Mouse (Mus musculus): ENCODE results near the gene Elmo1. TPM values are rescaled to one million over a fixed set of nuclear protein-coding genes. Genes with fewer than 3 reads are reported as not detected.

Elmo1 gene
- polyA plus RNA-seq, 1 experiment: 13.7 TPM

GRCm38 (mm10) chr13:20471732-20472131, 381.3 kb downstream of the Elmo1 start:
- DNase-seq (ENCODE audit: low read depth): no peak

DNA sequence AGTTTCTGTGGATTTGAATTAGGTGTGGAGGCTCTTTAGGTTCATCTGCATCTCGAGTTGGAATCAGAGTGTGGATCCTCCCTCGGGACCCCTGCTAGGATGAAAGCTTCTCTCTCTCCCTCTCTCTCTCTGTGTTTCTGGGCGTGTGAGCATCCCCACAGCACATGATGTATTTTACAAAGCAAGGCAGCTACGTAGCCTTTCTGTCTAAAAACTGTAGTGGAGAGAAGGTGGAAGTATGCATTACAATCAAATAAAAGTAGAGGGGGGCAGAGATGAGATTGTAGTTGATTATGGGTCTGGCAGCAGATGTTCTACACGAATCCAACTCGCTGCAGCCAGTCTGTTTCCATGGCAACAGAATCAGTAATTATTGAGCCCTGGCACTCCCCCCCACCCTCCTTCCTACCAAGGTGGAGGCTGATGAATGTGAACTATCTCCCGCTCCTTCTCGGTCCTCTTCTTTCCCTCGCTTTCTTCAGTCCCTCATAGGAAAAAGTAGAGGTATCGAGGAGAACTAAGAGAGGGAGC, 382.0 kb downstream of the Elmo1 start:
- DNase-seq (ENCODE audit: low read depth): no peak

DNA sequence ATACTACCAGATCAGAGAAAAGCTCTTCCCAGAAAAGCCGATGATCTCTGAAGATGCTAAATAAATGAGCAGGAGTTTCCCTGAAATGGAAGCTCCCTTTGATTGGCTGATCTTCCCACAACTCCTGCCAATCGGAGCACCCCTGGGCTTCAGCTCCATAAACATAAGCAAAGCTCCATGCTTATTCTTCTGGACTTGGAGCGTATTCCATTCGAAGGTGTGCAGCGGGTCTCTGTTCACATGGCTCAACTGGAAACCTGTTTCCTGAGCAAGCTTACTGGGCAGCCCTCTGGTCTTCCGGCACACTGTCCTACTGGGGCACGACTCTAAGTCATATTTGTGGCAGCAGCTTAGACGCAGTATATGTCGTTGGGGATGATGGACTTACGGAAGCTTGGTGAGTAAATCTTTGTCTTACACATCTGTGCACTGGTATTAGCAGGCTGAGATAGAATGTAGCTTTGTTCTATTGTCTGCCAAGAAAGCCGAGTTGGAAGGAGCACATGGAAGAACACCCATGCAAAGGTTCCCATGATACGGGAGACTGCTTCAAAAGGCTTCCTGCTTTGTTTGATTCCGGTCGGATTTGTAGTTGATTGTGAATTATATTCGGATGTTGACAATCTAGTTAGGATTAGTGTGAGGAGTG, 382.6 kb downstream of the Elmo1 start:
- no peak for DNase-seq (ENCODE audit: low read depth)

DNA sequence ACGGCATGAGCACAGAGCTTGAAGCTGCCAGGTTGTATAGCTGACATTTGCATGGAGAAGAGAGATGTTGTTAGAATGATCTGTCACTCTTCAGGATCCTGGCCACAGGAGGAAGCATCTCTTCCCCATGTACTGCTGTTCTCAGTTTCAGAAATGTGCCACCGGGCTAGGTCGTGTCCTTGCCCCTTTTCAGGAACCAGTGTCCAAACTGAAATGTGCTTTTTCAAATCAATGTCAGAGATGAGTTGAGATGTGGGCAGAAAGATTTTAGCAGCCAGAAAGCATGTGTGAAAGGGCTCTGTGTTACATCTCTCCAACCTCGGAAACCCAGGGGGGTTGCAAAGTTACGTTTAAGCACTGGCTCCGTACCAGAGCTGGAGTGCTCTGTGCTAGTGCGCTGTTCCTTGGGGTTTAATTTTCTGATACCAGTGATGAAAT, 383.3 kb downstream of the Elmo1 start:
- DNase-seq (ENCODE audit: low read depth): no peak

- DNase-seq (ENCODE audit: low read depth): no peak
Measured at GRCm38 (mm10) chr13:20474600-20474999, 384.2 kb downstream of the Elmo1 start.

DNA sequence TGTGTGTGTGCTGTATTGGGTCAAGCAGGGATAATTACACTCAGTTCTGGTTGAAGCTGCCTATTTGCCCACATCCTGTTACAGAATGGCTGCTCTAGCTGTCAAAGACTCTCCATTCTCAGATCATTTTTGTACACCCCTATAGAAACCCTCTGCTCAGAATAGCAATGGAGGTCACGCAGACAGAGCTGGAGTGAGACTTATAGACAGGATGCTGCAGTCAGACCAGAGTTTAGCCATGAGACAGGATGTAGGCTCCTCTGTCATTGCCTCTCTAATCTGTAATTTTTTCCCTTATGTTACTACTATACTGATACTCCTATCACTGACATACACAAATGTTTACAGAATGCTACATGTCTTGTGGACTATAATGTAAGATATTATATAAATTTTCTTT, 391.4 kb downstream of the Elmo1 start:
- DNase-seq (ENCODE audit: low read depth): no peak

DNA sequence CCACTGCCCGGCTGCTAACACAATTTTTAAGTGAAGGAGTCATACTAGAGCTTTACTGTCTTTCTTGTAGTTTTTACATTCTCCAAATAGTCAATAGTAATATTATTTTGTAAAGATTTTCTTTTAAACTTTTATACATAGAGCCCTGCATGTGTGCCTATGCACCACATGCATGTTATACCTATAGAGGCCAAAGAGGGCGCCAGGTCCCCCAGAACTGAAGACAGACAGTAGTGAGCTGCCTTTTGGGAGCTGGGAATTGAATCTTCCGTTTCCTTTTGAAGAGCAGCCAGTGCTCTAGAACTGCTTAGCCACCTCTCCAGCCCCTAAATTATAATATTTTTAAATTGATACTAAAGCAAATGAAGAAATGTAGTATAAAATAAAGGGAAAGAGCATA, 398.7 kb downstream of the Elmo1 start:
- DNase-seq (ENCODE audit: low read depth): no peak

- no peak for DNase-seq (ENCODE audit: low read depth)
Measured at GRCm38 (mm10) chr13:20489698-20490417, 399.5 kb downstream of the Elmo1 start.

DNA sequence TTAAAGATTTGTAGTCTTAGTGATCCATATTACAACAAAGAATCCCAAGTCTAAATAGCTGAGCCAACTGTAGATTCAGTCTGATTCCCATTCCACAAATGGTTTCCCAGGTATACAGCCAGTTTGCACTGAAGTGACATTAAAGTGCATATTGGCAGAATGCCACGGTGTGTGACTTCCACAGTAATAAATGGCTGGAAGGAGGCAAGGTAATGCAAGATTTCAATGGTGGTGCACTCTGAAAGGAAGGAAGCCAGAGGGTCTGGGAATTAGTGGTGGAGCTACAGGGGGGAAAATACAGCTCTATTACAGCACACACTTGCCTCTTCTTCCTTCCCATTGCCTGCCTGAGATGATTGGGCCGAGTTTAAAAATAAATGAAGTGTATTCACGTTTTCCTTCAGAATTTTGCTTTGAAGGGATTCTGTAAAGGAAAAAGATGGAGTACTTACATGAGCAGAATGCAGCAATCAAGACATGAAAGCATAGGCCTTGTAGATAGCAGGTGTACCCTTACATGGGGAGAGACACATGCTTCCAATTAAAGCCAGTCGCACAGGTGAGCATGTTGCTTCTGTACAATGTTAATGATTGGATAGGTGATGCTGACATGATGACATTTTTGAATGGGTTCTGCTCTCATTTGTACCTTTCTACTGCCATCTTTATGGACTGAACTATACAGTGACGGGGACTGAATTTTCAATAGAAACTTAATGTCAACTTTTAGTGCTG, 400.6 kb downstream of the Elmo1 start:
- DNase-seq (ENCODE audit: low read depth): no peak

DNA sequence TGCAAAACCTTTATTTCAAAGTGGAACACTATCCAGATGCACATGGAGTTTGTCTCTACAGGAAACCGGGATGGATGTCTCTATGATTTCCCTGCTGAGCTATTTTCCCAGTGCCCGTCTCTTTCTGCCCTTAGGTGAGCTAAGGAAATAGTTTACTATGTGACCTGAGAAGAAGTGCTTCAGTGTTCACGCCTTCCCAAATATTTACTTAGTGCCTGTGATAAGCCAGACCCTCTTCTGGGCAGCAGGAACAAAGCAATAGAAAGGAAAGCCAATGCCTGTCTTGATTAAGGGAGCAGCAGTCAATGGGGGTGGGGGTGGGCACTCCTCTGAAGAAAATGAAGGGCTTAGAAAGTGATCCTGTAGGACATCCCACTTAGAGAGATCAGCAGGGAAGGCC, 401.3 kb downstream of the Elmo1 start:
- no peak for DNase-seq (ENCODE audit: low read depth)

DNA sequence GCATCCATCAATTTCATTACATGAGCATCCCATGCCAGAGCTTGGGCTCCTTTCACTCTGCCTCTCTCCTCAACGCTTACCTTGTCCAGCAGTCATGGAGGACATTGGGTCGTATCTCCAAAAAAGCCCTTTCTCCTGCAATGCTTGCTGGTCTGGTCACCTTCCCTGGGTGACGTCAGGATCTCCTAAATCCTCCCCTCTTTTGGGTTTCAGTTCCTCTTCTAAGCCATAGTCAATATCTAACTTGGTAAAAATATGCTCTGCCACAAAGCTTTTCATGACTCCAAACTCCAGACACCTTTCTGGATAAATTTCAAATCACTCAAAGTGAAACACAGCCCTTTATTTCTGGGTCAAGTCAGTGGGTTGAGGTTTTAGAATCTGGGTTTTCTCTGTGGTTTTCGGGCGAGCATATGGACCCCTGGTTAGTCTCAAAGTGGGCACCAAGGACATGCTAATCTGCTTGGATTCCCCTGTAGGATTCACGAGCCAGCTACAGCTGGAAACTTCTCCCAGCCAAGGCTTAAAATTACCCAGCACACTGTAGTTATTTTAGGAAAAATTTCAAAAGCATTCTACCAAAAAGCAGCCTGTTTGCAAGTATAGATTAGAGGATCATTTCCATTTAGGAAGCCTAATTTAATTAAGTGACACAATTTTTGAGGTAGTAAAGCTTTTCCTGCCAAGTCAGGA, 403.8 kb downstream of the Elmo1 start:
- no peak for DNase-seq (ENCODE audit: low read depth)

- DNase-seq (ENCODE audit: low read depth): no peak
Measured at GRCm38 (mm10) chr13:20501923-20502322, 411.5 kb downstream of the Elmo1 start.

DNA sequence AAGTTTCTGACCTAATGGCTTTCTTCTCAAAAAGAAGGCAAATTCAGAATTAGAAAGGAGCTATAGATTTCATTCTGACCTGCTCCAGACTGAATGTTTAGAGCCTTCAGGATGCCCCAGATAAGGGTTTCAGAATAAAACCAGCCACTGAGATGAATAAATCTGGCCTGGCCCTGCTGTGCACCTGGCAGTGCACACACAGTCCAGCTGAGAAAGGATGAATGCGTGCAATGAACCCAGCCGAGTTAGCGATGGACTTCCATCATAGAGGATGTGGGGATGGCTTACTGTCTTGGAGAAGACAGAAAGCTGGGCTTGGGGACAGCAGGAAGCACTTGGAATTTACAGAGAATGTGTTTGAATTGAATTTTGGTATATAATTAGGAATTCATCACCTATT, 413.0 kb downstream of the Elmo1 start:
- DNase-seq (ENCODE audit: low read depth): no peak

DNA sequence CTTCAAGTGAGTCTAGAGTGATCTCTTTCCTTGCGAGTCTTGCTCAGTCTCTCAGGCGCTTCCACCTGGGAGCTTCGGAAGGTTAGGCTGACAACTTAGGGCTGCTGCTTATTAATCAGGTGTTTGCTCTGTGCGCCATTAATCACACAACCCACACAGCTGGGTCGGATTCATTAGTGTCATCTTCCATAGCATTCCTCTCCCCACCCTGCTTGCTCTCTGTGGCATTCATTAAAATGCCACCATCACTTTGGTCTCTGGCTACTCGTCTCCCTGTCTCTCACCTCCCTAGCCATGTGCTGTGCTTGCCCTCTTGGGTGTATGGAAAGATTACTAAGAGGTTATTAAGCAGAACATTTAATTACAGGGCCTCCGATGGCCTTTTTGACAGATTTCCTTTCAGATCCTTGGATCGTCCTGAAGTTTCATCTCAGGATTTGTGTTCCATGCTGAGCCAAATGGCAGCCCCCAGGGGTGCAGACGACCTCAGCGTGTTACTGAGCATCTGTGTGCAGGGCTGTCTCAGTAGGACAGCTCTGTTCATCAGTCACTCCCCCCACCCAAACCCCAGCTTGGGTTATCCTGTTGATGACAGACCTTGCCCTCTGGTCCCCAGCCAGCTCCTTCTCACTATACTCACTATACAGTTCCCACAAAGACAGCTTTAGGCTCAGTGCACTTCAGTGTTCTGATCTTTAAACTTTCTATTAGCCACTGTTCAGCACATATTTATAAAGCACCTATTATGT, 417.2 kb downstream of the Elmo1 start:
- no peak for DNase-seq (ENCODE audit: low read depth)

DNA sequence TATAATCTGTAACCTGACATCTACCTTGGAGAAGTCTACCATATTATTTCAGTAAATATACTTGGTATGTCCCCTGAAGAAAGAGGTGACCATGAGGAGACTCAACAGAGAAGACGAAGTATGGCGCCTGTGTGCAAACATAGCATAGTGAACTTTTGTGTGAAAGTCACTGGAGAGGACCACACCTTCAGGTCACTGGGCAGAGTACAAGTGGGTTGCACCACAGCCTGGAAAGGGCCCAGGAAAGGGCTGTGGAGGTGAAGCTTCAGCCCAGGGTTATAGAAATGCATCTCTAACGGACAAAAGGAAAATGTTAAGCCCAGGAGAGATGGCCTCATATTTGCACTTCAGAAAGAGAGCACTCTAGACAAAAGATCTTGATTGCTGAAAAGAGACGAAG, 420.6 kb downstream of the Elmo1 start:
- no peak for DNase-seq (ENCODE audit: low read depth)

DNA sequence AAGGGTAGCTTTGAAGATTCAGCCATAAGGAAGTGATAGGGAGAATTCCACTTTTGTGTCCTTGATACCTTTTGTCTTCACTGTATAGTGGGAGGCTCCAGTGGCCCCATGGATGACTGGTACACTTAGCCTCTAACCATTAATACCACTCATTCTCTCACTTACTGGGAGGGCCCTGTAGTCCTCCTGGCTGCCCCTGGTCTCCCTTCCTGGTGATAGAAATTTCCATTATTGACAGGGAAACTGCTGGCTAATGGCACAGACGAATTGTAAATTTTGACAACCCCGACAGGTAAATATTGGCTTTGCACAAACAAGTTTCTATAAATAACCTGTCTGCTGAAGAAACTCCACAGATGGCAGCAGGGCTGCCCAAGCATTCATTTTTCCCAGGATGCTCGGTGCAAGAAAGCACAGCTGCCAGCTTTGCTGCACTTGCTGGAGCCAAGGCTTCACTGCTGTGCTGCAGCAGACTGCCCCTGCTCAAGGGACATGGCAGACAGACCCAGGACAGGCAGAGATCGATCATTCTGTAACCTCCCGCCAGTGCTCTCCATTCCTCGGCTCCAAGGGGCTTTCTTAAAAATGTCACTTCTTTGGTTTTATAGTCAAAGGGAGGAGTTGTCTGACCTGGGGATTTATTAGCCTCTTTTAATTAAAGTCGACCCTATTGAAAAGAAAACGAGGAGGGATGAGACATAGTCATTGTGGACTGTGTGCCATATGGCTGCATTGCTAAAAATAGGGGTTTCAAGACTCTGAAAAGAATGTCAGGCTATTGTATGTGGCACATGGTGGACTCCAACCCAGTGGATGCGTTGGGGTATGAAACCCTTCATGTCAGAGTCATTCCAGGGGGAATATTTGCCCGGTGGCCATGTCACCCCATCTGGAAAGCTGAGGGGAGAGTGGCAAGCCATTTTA, 422.2 kb downstream of the Elmo1 start:
- no peak for DNase-seq (ENCODE audit: low read depth)

DNA sequence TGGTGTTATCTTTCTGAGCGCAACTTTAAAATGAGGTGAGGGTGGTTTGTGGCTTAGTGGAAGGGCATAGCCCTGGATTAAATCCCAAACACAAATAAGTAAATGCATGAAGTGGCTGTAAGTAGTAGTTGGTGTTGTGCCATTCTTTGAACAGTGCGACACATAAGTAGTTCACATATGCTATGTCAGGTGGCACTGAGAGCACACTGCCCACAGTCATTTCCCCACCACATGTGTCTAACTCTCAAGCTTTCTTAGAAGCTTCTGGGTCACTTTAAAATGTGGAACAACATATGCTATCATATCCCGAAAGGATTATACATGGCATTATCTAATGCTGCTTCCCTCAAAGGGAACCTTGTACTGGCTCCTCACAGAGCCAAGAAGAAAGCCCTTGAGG, 424.3 kb downstream of the Elmo1 start:
- no peak for DNase-seq (ENCODE audit: low read depth)

DNA sequence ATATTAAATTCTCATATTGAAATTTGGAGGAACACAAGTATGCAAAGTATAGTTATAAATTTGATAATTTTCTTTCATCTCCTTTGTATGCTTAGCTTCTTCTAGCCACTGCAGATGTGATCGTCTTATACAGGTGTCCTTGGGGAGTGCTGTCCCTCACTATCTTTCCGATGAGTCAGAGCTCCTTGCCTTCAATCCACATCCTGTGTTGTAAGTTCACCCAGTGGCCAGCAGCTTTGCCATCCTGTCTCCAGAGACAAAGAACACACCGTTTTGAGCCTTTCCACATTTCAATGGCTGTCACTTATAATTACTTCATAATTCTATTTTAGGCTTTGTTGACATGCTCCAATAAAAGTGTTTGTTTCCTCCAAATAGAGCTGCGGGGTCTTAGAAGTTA, 425.7 kb downstream of the Elmo1 start:
- no peak for DNase-seq (ENCODE audit: low read depth)

DNA sequence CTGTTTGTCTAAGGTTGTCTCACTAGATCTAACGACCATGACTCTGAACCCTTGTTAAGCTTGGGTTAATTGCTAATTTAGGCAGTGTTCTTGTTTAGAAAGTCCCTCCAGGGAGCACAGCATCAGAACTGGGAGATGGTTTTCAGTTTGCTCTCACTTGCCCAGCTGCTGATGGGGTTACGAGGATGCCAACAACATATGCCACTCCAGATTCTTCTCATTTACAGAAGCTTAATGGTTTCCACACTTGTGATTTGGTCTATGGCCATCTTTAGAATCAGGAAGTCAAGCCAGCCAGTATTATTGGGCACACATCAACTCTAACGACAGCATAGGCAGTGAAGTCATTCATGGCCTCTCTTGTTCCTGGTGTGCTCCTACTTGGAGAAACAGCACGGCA, 427.3 kb downstream of the Elmo1 start:
- no peak for DNase-seq (ENCODE audit: low read depth)

DNA sequence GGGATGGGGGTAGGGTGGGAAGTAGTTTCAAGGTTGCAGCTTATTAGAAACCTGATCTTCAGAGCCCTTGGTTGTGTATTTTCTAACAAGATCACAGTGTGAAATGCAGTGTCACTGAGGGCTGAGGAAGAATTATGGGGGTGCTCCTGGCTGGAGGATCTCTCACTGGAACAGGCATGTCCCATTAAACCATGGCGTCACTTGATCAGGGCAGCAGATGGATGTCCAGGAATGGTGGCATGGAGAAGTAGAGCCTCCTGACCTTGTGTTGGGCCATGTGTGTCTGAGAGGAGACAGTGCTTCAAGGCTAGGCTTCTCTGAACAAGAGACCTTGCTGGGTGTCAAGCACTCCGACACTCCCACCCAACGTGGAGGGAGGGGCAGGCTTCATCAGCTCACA, 431.1 kb downstream of the Elmo1 start:
- DNase-seq (ENCODE audit: low read depth): no peak
